In genomic region chr2:156518306-156518705, GRCm38 (mm10) we compare ENCODE assay signal across 25 mouse cellular contexts.
"Had no signal": no experiment of that assay in that cellular context is flagged by ENCODE, and none has a peak within 500 bp of the region (broad histone marks: within the 10 kb centered on the region; RNA-seq: fewer than 3 reads in every experiment).

No protein-coding gene starts in this region.

- DNase-seq: gastrocnemius, adult 2 months; gastrocnemius, postnatal 10 days; gastrocnemius, postnatal 25 days; heart, adult 18-20 months; heart, postnatal 10 days; heart, postnatal 4 days; kidney, adult 18-20 months; kidney, adult 8-10 months; kidney, postnatal 10 days; kidney, postnatal 25 days; kidney, postnatal 4 days; left cerebral cortex, postnatal 4 days had no signal

- H3K9me3 ChIP-seq: heart, embryonic 10.5 days; heart, embryonic 12.5 days; hindbrain, embryonic 10.5 days; hindbrain, embryonic 12.5 days; intestine, embryonic 15.5 days; limb, embryonic 13.5 days; limb, embryonic 15.5 days; liver, embryonic 12.5 days had no signal

- H3K4me2 ChIP-seq: heart, embryonic 12.5 days; hindbrain, embryonic 12.5 days; hindbrain, embryonic 14.5 days; intestine, embryonic 15.5 days; limb, embryonic 13.5 days; limb, embryonic 15.5 days; liver, embryonic 12.5 days had no signal

- H3K4me3 ChIP-seq: gastrocnemius, adult 2 months; heart, embryonic 10.5 days; heart, embryonic 12.5 days; hindbrain, embryonic 10.5 days; hindbrain, embryonic 12.5 days; intestine, embryonic 15.5 days; left cerebral cortex, adult 2 months; limb, embryonic 13.5 days; limb, embryonic 15.5 days; liver, embryonic 12.5 days had no signal

- H3K9ac ChIP-seq: heart, embryonic 12.5 days; hindbrain, embryonic 12.5 days; hindbrain, embryonic 14.5 days; intestine, embryonic 15.5 days; limb, embryonic 13.5 days; limb, embryonic 15.5 days; liver, embryonic 12.5 days had no signal

- H3K36me3 ChIP-seq: intestine, embryonic 15.5 days had no signal

- ATAC-seq: hindbrain, embryonic 16.5 days; inflammation-experienced regulatory T-cells, adult 6 months; intestine, embryonic 15.5 days; intestine, postnatal 0 days; liver, embryonic 12.5 days had no signal

- H3K4me1 ChIP-seq: heart, embryonic 10.5 days; heart, embryonic 12.5 days; hindbrain, embryonic 12.5 days; intestine, embryonic 15.5 days; limb, embryonic 13.5 days; limb, embryonic 15.5 days; liver, embryonic 12.5 days had no signal

- H3K27ac ChIP-seq: gastrocnemius, adult 2 months; heart, embryonic 10.5 days; hindbrain, embryonic 10.5 days; hindbrain, embryonic 12.5 days; hindbrain, embryonic 14.5 days; intestine, embryonic 15.5 days; left cerebral cortex, adult 2 months; limb, embryonic 13.5 days; limb, embryonic 15.5 days; liver, embryonic 12.5 days had no signal

- H3K27me3 ChIP-seq: heart, embryonic 12.5 days; hindbrain, embryonic 12.5 days; intestine, embryonic 15.5 days; limb, embryonic 13.5 days; limb, embryonic 15.5 days had no signal
